ENCODE assay signal across 8 mouse cellular contexts in genomic region chr8:84990836-84991235, GRCm38 (mm10). TPM values are rescaled to one million over a fixed set of nuclear protein-coding genes. Genes with fewer than 3 reads are reported as not detected.
A peak's percentile ranks its signal among the peaks of the same experiment; 100 is the strongest.
DNase-seq lines count a peak whose midpoint lies in the region; ATAC-seq lines count a peak whose summit lies in the region.

No protein-coding gene starts in this region.

- peak overlapping the region; percentile 89 for H3K4me2 ChIP-seq in forebrain, embryonic 13.5 days
- peak overlapping the region; percentile 96 for H3K4me2 ChIP-seq in kidney, embryonic 16.5 days (replicated peaks; ENCODE audit: low read depth, low read length)

- peak overlapping the region; percentile 67 for H3K4me3 ChIP-seq in heart, embryonic 10.5 days
- peak overlapping the region; percentile 57 for H3K4me3 ChIP-seq in forebrain, embryonic 13.5 days
- peak overlapping the region; percentile 65 for H3K4me3 ChIP-seq in kidney, embryonic 16.5 days (ENCODE audit: low read length)

- peak; percentile 34 for ATAC-seq in forebrain, embryonic 13.5 days
- ATAC-seq in kidney, embryonic 16.5 days (ENCODE audit: low FRiP score, low TSS enrichment): peak; percentile 66

- H3K27ac ChIP-seq in heart, embryonic 10.5 days: peak overlapping the region; percentile 85
- H3K27ac ChIP-seq in forebrain, embryonic 13.5 days: no peak overlapping the region
- peak overlapping the region; percentile 93 for H3K27ac ChIP-seq in kidney, embryonic 16.5 days (ENCODE audit: low read length)

- peaks cover 27% of the 10 kb centered on the region for H3K4me1 ChIP-seq in heart, embryonic 10.5 days
- H3K4me1 ChIP-seq in forebrain, embryonic 13.5 days: peaks cover 24% of the 10 kb centered on the region
- peaks cover 23% of the 10 kb centered on the region for H3K4me1 ChIP-seq in kidney, embryonic 16.5 days (ENCODE audit: insufficient read depth, low read length)

- peak; percentile 90 for DNase-seq in heart, embryonic 10.5 days (ENCODE audit: low spot score)
- no peak for DNase-seq in heart, adult 18-20 months
- peak; percentile 49 for DNase-seq in MN1 (ENCODE audit: low spot score)
- peak; percentile 69 for DNase-seq in lung, postnatal 14 days
- peak; percentile 70 for DNase-seq in thymus, postnatal 4 days
- DNase-seq in retina, postnatal 1 day: no peak

- H3K36me3 ChIP-seq in heart, embryonic 10.5 days: no peaks in the 10 kb centered on the region
- no peaks in the 10 kb centered on the region for H3K36me3 ChIP-seq in forebrain, embryonic 13.5 days (ENCODE audit: poor library complexity, severe bottlenecking)
- H3K36me3 ChIP-seq in kidney, embryonic 16.5 days (ENCODE audit: insufficient read depth, low read length): no peaks in the 10 kb centered on the region

- peaks cover 38% of the 10 kb centered on the region for H3K27me3 ChIP-seq in heart, embryonic 10.5 days (ENCODE audit: insufficient read depth, poor library complexity, severe bottlenecking)
- peaks cover 32% of the 10 kb centered on the region for H3K27me3 ChIP-seq in forebrain, embryonic 13.5 days
- H3K27me3 ChIP-seq in kidney, embryonic 16.5 days (ENCODE audit: insufficient read depth, low read length): no peaks in the 10 kb centered on the region

- H3K9me3 ChIP-seq in heart, embryonic 10.5 days: no peaks in the 10 kb centered on the region
- no peaks in the 10 kb centered on the region for H3K9me3 ChIP-seq in forebrain, embryonic 13.5 days (replicated peaks)
- no peaks in the 10 kb centered on the region for H3K9me3 ChIP-seq in kidney, embryonic 16.5 days (ENCODE audit: low read length)

- 1% methylated on average over 15 of the region's 15 CpGs for WGBS in heart, embryonic 10.5 days
- 4% methylated on average over 15 of the region's 15 CpGs for WGBS in forebrain, embryonic 13.5 days
- 2% methylated on average over 15 of the region's 15 CpGs for WGBS in kidney, embryonic 16.5 days

- peak overlapping the region; percentile 75 for H3K9ac ChIP-seq in forebrain, embryonic 13.5 days
- peak overlapping the region; percentile 87 for H3K9ac ChIP-seq in kidney, embryonic 16.5 days (replicated peaks; ENCODE audit: low read length)

RNA-seq across cellular contexts. Expression of gene Hook2, which starts 0.4 kb away (rescaled TPM):
- 8.4 and 14.7 TPM in 2 replicates for polyA plus RNA-seq in heart, embryonic 10.5 days (2016; fragmentation: Nextera tagmentation; extraction: Ambion mirVana)
- total RNA-seq in heart, adult 18-20 months (2021): 1 to 10 TPM; 2.7 TPM
- 16.8 and 21.5 TPM in 2 replicates for polyA plus RNA-seq in forebrain, embryonic 13.5 days (2015; fragmentation: Nextera tagmentation; extraction: Ambion mirVana)
- 34.8 and 35.2 TPM in 2 replicates for polyA plus RNA-seq in kidney, embryonic 16.5 days (2015; fragmentation: Nextera tagmentation; extraction: Ambion mirVana)

RNA-seq across cellular contexts. Expression of gene Junb, which starts 12.3 kb away (rescaled TPM):
- polyA plus RNA-seq in heart, embryonic 10.5 days (2016; fragmentation: Nextera tagmentation; extraction: Ambion mirVana): 9.5 and 11.4 TPM in 2 replicates
- 10 to 100 TPM; 11.0 to 13.9 TPM for total RNA-seq in heart, adult 18-20 months (2021)
- 3.4 and 4.2 TPM in 2 replicates for polyA plus RNA-seq in forebrain, embryonic 13.5 days (2015; fragmentation: Nextera tagmentation; extraction: Ambion mirVana)
- polyA plus RNA-seq in kidney, embryonic 16.5 days (2015; fragmentation: Nextera tagmentation; extraction: Ambion mirVana): 8.3 and 11.7 TPM in 2 replicates

RNA-seq across cellular contexts. Expression of gene Rnaseh2a, which starts 21.3 kb away (rescaled TPM):
- 104 and 119 TPM in 2 replicates for polyA plus RNA-seq in heart, embryonic 10.5 days (2016; fragmentation: Nextera tagmentation; extraction: Ambion mirVana)
- 10 to 100 TPM; 45.6 to 48.4 TPM for total RNA-seq in heart, adult 18-20 months (2021)
- polyA plus RNA-seq in forebrain, embryonic 13.5 days (2015; fragmentation: Nextera tagmentation; extraction: Ambion mirVana): 119 and 124 TPM in 2 replicates
- polyA plus RNA-seq in kidney, embryonic 16.5 days (2015; fragmentation: Nextera tagmentation; extraction: Ambion mirVana): 137 and 138 TPM in 2 replicates

RNA-seq across cellular contexts. Expression of gene Prdx2, which starts 21.4 kb away (rescaled TPM):
- 810 and 835 TPM in 2 replicates for polyA plus RNA-seq in heart, embryonic 10.5 days (2016; fragmentation: Nextera tagmentation; extraction: Ambion mirVana)
- total RNA-seq in heart, adult 18-20 months (2021): 100 to 1,000 TPM; 648 to 740 TPM
- 1,640 and 1,662 TPM in 2 replicates for polyA plus RNA-seq in forebrain, embryonic 13.5 days (2015; fragmentation: Nextera tagmentation; extraction: Ambion mirVana)
- 810 and 819 TPM in 2 replicates for polyA plus RNA-seq in kidney, embryonic 16.5 days (2015; fragmentation: Nextera tagmentation; extraction: Ambion mirVana)

RNA-seq across cellular contexts. Expression of gene Gm49661, which starts 21.6 kb away (rescaled TPM):
- not detected in 2 replicates for polyA plus RNA-seq in heart, embryonic 10.5 days (2016; fragmentation: Nextera tagmentation; extraction: Ambion mirVana)
- 1 to 10 TPM in 1 of 2 experiments, not detected in 1; 2.3 TPM for total RNA-seq in heart, adult 18-20 months (2021)
- not detected in 2 replicates for polyA plus RNA-seq in forebrain, embryonic 13.5 days (2015; fragmentation: Nextera tagmentation; extraction: Ambion mirVana)
- not detected in 2 replicates for polyA plus RNA-seq in kidney, embryonic 16.5 days (2015; fragmentation: Nextera tagmentation; extraction: Ambion mirVana)

Comparison
In these comparisons a context has a peak if more than half of its experiments do, and no peak if none do; other contexts are left out.
1. DNase-seq: peak in heart, embryonic 10.5 days (single experiment), MN1 (single experiment), lung, postnatal 14 days (single experiment) and thymus, postnatal 4 days (single experiment); none in heart, adult 18-20 months (0 of 2) and retina, postnatal 1 day (single experiment).
2. Peak in every context shown above with its lines, with median percentiles within 50 percentile points of each other: H3K4me3 ChIP-seq.